Mouse (Mus musculus) MEL (cell line): Measurements from ENCODE around the gene Kcnk7. TPM values are rescaled to one million over a fixed set of nuclear protein-coding genes. Genes with fewer than 3 reads are reported as not detected.

Source experiments
- DNase-seq: peaks from one replicate; pipeline ENCODE4 v3.0.0; 2011; ENCODE audit warnings: low read depth, low spot score
- H3K27ac ChIP-seq: 2 replicates; pipeline ENCODE4 v1.5.1; 2012; ENCODE audit warnings: low read depth, mild to moderate bottlenecking, control low read depth, low read length, moderate library complexity; ENCODE audit not compliant: control insufficient read depth
- H3K27me3 ChIP-seq, 2 experiments: fragments of 150-350 bp in 1 of 2; sonication (generic) in 1 of 2; 2 replicates each; pipeline ENCODE4 v1.6.1; 2012; ENCODE audit warnings: low read length in 2 of 2, mild to moderate bottlenecking in 2 of 2, improper control_type of control experiment in 1 of 2, moderate library complexity in 1 of 2; ENCODE audit not compliant: insufficient read depth in 2 of 2, control insufficient read depth in 1 of 2
- H3K36me3 ChIP-seq, 2 experiments: 2 replicates each; pipeline ENCODE4 v1.6.1; 2012 to 2014; ENCODE audit warnings: low read length in 2 of 2, improper control_type of control experiment in 1 of 2, inconsistent platforms in 1 of 2, mild to moderate bottlenecking in 1 of 2; ENCODE audit not compliant: insufficient read depth in 2 of 2, control insufficient read depth in 1 of 2
- H3K4me1 ChIP-seq, 2 experiments: fragments of 150-350 bp in 1 of 2; sonication (generic) in 1 of 2; 2 replicates each; pipeline ENCODE4 v1.6.1; 2012; ENCODE audit warnings: low read length in 2 of 2, improper control_type of control experiment in 1 of 2, mild to moderate bottlenecking in 1 of 2; ENCODE audit not compliant: insufficient read depth in 2 of 2, control insufficient read depth in 1 of 2
- H3K4me3 ChIP-seq, 2 experiments: fragments of 150-350 bp in 1 of 2; sonication (generic) in 1 of 2; 2 replicates each; pipeline ENCODE4 v1.5.1; 2012; ENCODE audit warnings: low read depth in 2 of 2, low read length in 2 of 2, mild to moderate bottlenecking in 2 of 2, moderate library complexity in 2 of 2, control low read depth in 1 of 2, improper control_type of control experiment in 1 of 2; ENCODE audit not compliant: control insufficient read depth in 1 of 2, insufficient read depth in 1 of 2
- H3K79me2 ChIP-seq: 2 replicates; pipeline ENCODE4 v1.6.1; 2012; ENCODE audit warnings: mild to moderate bottlenecking, low read length, moderate library complexity; ENCODE audit not compliant: control insufficient read depth, poor library complexity, insufficient read depth
- H3K9ac ChIP-seq: 2 replicates; pipeline ENCODE4 v1.6.1; 2012; ENCODE audit warnings: low read depth, mild to moderate bottlenecking, control low read depth, low read length, moderate library complexity; ENCODE audit not compliant: control insufficient read depth, poor library complexity, severe bottlenecking
- H3K9me3 ChIP-seq: fragments of 150-350 bp; sonication (generic); replicated peaks from 2 replicates; pipeline ENCODE4 v1.6.1; 2012; ENCODE audit warnings: mild to moderate bottlenecking, low read length, improper control_type of control experiment, moderate library complexity; ENCODE audit not compliant: insufficient read depth
- BHLHE40 ChIP-seq: IDR thresholded peaks from 2 replicates; pipeline ENCODE4 v1.6.1; 2012; ENCODE audit warnings: low read depth, mild to moderate bottlenecking, inconsistent platforms, low read length, improper control_type of control experiment, borderline replicate concordance
- CHD1 ChIP-seq: IDR thresholded peaks from 2 replicates; pipeline ENCODE4 v1.6.1; 2012; ENCODE audit warnings: low read depth, mild to moderate bottlenecking, inconsistent platforms, low read length, improper control_type of control experiment
- EP300 ChIP-seq, 2 experiments: IDR thresholded peaks; 2 replicates each; pipeline ENCODE4 v1.6.1; 2011; ENCODE audit warnings: improper control_type of control experiment in 2 of 2, low read length in 2 of 2, low read depth in 1 of 2, mild to moderate bottlenecking in 1 of 2
- ETS1 ChIP-seq: IDR thresholded peaks from 2 replicates; pipeline ENCODE4 v1.6.1; 2012; ENCODE audit warnings: low read depth, mild to moderate bottlenecking, inconsistent platforms, low read length, improper control_type of control experiment, moderate library complexity
- GABPA ChIP-seq: IDR thresholded peaks from 2 replicates; pipeline ENCODE4 v1.6.1; 2012; ENCODE audit warnings: low read depth, mild to moderate bottlenecking, inconsistent platforms, low read length, improper control_type of control experiment, moderate library complexity
- HCFC1 ChIP-seq: IDR thresholded peaks from 2 replicates; pipeline ENCODE4 v1.6.1; 2012; ENCODE audit warnings: low read depth, mild to moderate bottlenecking, inconsistent platforms, low read length, improper control_type of control experiment, moderate library complexity
- JUND ChIP-seq: IDR thresholded peaks from 2 replicates; pipeline ENCODE4 v1.6.1; 2011; ENCODE audit warnings: low read depth, mild to moderate bottlenecking, improper control_type of control experiment, low read length
- MAX ChIP-seq: IDR thresholded peaks from 2 replicates; pipeline ENCODE4 v1.6.1; 2011; ENCODE audit warnings: low read length, improper control_type of control experiment
- MEF2A ChIP-seq: IDR thresholded peaks from 2 replicates; pipeline ENCODE4 v1.6.1; 2014; ENCODE audit warnings: low read depth, mild to moderate bottlenecking, inconsistent platforms, low read length, improper control_type of control experiment; ENCODE audit not compliant: poor library complexity, insufficient replicate concordance, severe bottlenecking; ENCODE audit errors: extremely low read depth
- MYB ChIP-seq: IDR thresholded peaks from 2 replicates; pipeline ENCODE4 v1.6.1; 2011; ENCODE audit warnings: mild to moderate bottlenecking, low read depth, low read length, improper control_type of control experiment
- MYC ChIP-seq: IDR thresholded peaks from 2 replicates; pipeline ENCODE4 v1.6.1; 2011; ENCODE audit warnings: low read depth, mild to moderate bottlenecking, low read length, improper control_type of control experiment, moderate library complexity
- NELFE ChIP-seq: IDR thresholded peaks from 2 replicates; pipeline ENCODE4 v1.6.1; 2011; ENCODE audit warnings: low read depth, low read length, improper control_type of control experiment
- NRF1 ChIP-seq: IDR thresholded peaks from 2 replicates; pipeline ENCODE4 v1.6.1; 2014; ENCODE audit warnings: low read depth, mild to moderate bottlenecking, inconsistent platforms, low read length, improper control_type of control experiment, moderate library complexity; ENCODE audit not compliant: poor library complexity, insufficient read depth, severe bottlenecking
- POLR2A ChIP-seq, 2 experiments: IDR thresholded peaks; 2 replicates each; pipeline ENCODE4 v1.6.1; 2011 to 2012; ENCODE audit warnings: low read length in 2 of 2, mild to moderate bottlenecking in 2 of 2, control low read depth in 1 of 2, improper control_type of control experiment in 1 of 2, low read depth in 1 of 2, moderate library complexity in 1 of 2; ENCODE audit not compliant: control insufficient read depth in 1 of 2, insufficient read depth in 1 of 2, poor library complexity in 1 of 2
- SIN3A ChIP-seq: IDR thresholded peaks from 2 replicates; pipeline ENCODE4 v1.6.1; 2012; ENCODE audit warnings: low read length, improper control_type of control experiment, inconsistent platforms
- SMC3 ChIP-seq: IDR thresholded peaks from 2 replicates; pipeline ENCODE4 v1.6.1; 2011; ENCODE audit warnings: low read depth, low read length, improper control_type of control experiment
- TAL1 ChIP-seq: IDR thresholded peaks from 2 replicates; pipeline ENCODE4 v1.6.1; 2012; ENCODE audit warnings: mild to moderate bottlenecking, inconsistent platforms, low read length, moderate library complexity, mixed read lengths
- TBP ChIP-seq: IDR thresholded peaks from 2 replicates; pipeline ENCODE4 v1.8.0; 2011; ENCODE audit warnings: low read depth, low read length, improper control_type of control experiment
- UBTF ChIP-seq: IDR thresholded peaks from 2 replicates; pipeline ENCODE4 v1.6.1; 2012; ENCODE audit warnings: low read depth, mild to moderate bottlenecking, inconsistent platforms, low read length, improper control_type of control experiment, moderate library complexity, borderline replicate concordance; ENCODE audit not compliant: insufficient read depth
- USF1 ChIP-seq: IDR thresholded peaks from 2 replicates; pipeline ENCODE4 v1.6.1; 2014; ENCODE audit warnings: low read depth, mild to moderate bottlenecking, inconsistent platforms, low read length, improper control_type of control experiment, moderate library complexity
- USF2 ChIP-seq, 2 experiments: IDR thresholded peaks; 2 replicates each; pipeline ENCODE4 v1.6.1; 2011 to 2012; ENCODE audit warnings: improper control_type of control experiment in 2 of 2, low read length in 2 of 2, borderline replicate concordance in 1 of 2, inconsistent platforms in 1 of 2, low read depth in 1 of 2, mild to moderate bottlenecking in 1 of 2; ENCODE audit not compliant: insufficient read depth in 1 of 2
- ZC3H11A ChIP-seq: IDR thresholded peaks from 2 replicates; pipeline ENCODE4 v1.6.1; 2012; ENCODE audit warnings: low read depth, mild to moderate bottlenecking, inconsistent platforms, low read length, improper control_type of control experiment
- ZKSCAN1 ChIP-seq: IDR thresholded peaks from 2 replicates; pipeline ENCODE4 v1.6.1; 2012; ENCODE audit warnings: low read depth, mild to moderate bottlenecking, inconsistent platforms, low read length, improper control_type of control experiment, moderate library complexity
- ZNF384 ChIP-seq: IDR thresholded peaks from 2 replicates; pipeline ENCODE4 v1.6.1; 2012; ENCODE audit warnings: low read depth, mild to moderate bottlenecking, inconsistent platforms, low read length, improper control_type of control experiment
- polyA plus RNA-seq, 2 experiments: library from polyadenylated mRNA; stranded (reverse) in 1 of 2; unstranded in 1 of 2; fragments of >175 nt in 1 of 2; fragments of >200 nt in 1 of 2; gene quantifications; 2 replicates each; pipeline versions ENCODE4 v1.2.1 to v1.2.4; 2012; ENCODE audit warnings: low replicate concordance in 2 of 2, low read depth in 1 of 2; ENCODE audit not compliant: insufficient read length in 2 of 2, insufficient read depth in 1 of 2, missing spikeins in 1 of 2
- total RNA-seq: library from RNA; depleted of rRNA; stranded (reverse); fragments of 300-350 nt; gene quantifications from 2 replicates; pipeline ENCODE4 v1.2.3, GENCODE M21; 2012

Kcnk7 gene
- total and polyA plus RNA-seq, 3 experiments, result 0.23 to 0.60 TPM; not detected in 1

DNA sequence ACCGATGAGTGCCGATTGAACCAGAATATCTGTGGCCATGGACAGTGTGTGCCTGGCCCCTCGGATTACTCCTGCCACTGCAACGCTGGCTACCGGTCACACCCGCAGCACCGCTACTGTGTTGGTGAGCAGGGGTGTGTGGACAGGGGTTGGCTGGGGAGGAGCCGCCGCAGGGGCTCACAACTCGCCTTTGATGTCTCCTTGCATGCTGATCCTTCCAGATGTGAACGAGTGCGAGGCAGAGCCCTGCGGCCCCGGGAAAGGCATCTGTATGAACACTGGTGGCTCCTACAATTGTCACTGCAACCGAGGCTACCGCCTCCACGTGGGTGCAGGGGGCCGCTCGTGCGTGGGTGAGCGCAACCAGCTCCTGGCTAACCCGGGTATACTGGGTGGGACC, 46.8 kb downstream of the Kcnk7 start:
- Histone ChIP-seq H3K27me3 (no peaks in the 10 kb centered on the region), H3K9me3 (no peaks in the 10 kb centered on the region), H3K27ac (no peak overlapping the region), H3K9ac (no peak overlapping the region), H3K4me3 (no peak overlapping the region), H3K36me3 (no peaks in the 10 kb centered on the region), H3K4me1 (peaks cover 0 to 4% of the 10 kb centered on the region in 2 experiments; a peak in 2 of 4 replicates), H3K79me2 (no peaks in the 10 kb centered on the region)
- no peak for DNase-seq
- no peak for TF ChIP-seq ZNF384
- no peak for TF ChIP-seq MEF2A
- no peak for TF ChIP-seq CHD1
- no peak for TF ChIP-seq ZC3H11A
- no peak for TF ChIP-seq MYB
- TF ChIP-seq, all 39 proteins: peak for 0

DNA sequence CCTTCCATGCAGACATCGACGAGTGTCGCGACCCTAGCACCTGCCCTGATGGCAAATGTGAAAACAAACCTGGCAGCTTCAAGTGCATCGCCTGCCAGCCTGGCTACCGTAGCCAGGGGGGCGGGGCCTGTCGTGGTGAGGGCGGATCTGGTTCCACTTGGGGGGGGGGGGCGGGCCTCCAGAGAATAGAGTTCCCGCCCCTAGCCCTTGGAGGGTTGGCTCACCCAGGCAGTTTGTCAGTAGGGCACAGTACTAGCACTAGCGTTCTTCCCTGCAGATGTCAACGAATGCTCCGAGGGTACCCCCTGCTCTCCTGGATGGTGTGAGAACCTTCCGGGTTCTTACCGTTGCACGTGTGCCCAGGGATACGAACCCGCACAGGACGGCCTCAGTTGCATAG, 47.6 kb downstream of the Kcnk7 start:
- Histone ChIP-seq H3K27ac (no peak overlapping the region), H3K9me3 (no peaks in the 10 kb centered on the region), H3K27me3 (no peaks in the 10 kb centered on the region), H3K36me3 (no peaks in the 10 kb centered on the region), H3K4me1 (no peaks in the 10 kb centered on the region), H3K79me2 (no peaks in the 10 kb centered on the region), H3K4me3 (no peak overlapping the region), H3K9ac (no peak overlapping the region)
- DNase-seq, result no peak
- TF ChIP-seq UBTF (no peak), GABPA (no peak), SIN3A (no peak), TAL1 (no peak), NELFE (no peak), USF1 (no peak), SMC3 (no peak), ETS1 (no peak), TBP (no peak), USF2 (IDR thresholded peaks at IDR 0.05; ENCODE audit: borderline replicate concordance in 1 of 2, insufficient read depth in 1 of 2, low read depth in 1 of 2, low read length in 2 of 2) (no peak), MYB (no peak), MAX (no peak), MYC (no peak), EP300 (IDR thresholded peaks at IDR 0.05; ENCODE audit: low read depth in 1 of 2, low read length in 2 of 2) (no peak), POLR2A (IDR thresholded peaks at IDR 0.05; ENCODE audit: control insufficient read depth in 1 of 2, insufficient read depth in 1 of 2, low read depth in 1 of 2, low read length in 2 of 2, poor library complexity in 1 of 2) (no peak), JUND (no peak), ZKSCAN1 (no peak), BHLHE40 (no peak), HCFC1 (no peak), NRF1 (no peak)
